Mouse (Mus musculus) A20 (cell line): ENCODE results near the gene Hid1.

Source experiments
- DNase-seq: peaks from one replicate; pipeline ENCODE4 v3.0.0-alpha.2; 2011; ENCODE audit warnings: low read depth, low spot score

Gene Hid1

DNA sequence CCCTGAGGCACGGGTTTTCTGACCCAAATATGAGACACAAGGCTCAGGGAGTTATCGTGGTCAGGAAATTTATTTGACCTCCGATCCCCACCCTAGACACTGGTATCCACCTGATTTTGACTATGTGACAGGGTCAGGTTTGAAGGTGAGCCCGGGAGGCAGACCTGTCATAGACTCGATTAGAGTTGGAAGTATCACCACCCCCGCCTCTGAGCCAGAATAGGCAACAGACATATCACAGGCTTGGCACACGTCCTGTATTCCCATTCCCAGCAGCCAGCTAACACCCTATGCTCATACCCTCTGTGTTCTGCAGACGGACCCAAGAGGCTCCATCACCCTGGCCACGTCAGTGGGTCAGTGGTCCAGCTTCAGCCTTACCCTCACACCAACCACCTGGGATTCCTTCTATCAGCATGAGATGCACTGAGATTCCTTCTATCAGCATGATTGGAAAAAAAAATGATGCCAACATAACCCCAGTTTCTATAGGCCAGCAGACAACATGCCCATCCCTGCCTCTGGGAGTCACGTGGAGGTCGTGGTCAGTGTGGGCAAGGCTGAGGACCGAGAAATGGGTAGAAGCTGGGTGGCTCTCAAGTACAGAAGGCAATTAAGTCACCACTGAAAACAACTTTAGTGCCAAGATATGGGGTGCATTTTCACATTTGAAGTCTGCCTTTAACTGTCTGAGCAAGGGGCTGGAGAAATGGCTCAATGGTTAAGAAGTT lies 7.3 kb upstream of the Hid1 start:
- DNase-seq = no peak

DNA sequence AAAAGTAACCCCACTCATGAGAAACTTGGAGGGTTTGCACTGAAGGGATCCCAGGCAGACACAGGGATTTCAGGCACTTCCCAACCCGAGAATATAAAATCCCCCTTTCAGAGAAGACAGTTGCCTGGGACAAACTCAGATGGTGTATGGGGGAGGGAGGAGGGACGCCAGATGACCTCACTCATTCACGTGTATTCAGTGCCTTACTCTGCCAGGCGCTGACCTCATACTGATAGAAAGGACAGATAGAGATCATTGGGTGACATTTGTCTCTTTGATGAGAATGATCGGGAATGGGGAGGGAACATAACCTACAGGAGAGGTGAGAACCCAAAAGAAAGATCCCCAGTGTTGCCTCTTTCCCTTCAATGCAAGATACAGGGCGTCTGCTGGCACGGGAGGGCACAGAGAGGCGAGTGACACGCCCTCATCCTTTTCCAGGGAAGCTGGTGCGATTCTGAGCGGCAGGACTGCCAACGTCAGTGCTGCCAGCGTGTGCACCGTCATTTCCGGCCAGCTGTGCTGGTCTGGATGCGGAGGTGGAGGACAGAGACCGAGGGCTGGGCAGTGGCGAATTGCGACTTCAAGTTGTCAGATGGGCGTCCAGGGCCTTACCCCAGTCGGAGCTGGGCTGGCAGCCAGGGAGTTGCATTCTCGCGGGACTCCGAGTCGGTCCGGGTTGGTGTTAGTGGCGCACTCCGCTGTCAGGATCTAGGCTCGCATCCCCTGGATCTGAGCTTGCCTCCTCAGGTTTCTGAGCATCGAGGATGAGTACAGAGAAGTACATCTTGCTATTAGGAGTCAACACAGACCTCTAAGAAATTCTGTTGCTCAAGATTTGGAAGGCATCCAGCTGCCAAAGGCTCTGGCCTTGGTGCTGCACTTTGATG lies 6.5 kb upstream of the Hid1 start:
- no peak for DNase-seq

DNA sequence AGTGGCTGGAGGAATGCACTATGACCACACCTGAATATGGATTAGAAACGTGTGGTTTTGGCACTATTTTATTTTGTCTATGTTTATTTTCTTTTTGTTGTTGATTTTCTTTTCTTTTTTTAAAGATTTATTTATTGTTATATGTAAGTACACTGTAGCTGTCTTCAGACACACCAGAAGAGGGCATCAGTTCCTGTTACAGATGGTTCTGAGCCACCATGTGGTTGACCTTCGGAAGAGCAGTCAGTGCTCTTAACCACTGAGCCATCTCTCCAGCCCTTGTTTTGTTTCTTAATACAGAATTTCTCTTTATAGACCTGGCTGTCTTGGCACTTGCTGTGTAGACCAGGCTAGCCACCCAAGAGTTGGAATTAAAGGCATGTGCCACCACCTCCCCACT lies 5.2 kb upstream of the Hid1 start:
- DNase-seq = no peak

DNA sequence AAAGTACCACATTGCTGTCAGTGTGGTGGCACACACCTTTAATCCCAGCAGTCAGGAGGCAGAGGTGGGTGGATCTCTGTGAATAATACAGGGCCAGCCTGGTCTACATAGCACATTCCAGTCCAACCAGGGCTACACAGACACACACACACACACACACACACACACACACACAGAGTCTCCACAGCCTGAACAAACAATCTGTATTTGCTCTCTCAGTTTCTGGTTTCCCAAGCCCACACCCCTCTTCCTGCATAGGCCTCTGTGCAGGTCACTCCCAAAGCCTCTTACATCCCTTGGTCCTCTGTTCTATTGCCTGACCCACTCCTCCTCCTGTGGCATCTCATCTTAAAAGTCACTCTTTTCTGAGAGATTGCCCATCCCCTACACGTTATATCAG lies 4.5 kb upstream of the Hid1 start:
- no peak for DNase-seq

DNA sequence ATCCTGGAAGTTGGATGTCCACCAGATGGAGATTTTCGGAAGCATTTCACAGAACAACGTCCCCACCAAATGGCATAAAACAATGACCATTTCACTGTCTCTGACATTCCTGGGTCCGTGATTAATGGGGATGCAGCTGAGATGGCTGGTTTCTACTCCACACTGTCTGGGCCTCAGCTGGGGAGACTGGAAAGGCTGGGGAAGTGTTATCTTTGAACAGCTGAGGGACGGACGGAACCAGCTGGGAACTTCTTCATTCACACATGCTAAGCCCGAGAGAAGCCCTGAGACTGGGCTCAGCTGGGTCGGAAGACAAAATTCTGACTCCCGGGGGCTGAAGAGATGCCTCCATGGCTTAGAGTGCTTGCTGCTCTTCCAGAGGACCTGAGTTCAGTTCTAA lies 3.8 kb upstream of the Hid1 start:
- DNase-seq = no peak

DNA sequence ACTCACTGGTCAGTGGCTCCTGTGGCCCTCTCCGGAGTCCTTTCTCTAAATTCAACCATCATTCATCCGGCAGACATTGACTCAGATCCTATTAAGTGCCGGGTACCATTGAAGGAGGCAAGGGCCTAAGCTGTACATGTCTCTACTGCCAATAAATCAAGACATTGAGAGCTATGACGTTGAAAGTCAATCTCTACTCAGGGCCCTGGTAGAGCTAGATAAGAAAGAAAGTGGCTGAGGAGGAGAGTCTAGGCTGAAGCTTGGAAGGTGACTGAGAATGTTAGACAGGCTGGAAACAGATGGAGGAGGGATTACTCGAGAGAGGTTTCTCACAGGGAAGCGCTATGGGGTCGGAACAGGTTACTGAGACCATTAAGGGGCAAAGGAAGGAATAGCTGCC lies 2.8 kb upstream of the Hid1 start:
- DNase-seq = no peak

DNA sequence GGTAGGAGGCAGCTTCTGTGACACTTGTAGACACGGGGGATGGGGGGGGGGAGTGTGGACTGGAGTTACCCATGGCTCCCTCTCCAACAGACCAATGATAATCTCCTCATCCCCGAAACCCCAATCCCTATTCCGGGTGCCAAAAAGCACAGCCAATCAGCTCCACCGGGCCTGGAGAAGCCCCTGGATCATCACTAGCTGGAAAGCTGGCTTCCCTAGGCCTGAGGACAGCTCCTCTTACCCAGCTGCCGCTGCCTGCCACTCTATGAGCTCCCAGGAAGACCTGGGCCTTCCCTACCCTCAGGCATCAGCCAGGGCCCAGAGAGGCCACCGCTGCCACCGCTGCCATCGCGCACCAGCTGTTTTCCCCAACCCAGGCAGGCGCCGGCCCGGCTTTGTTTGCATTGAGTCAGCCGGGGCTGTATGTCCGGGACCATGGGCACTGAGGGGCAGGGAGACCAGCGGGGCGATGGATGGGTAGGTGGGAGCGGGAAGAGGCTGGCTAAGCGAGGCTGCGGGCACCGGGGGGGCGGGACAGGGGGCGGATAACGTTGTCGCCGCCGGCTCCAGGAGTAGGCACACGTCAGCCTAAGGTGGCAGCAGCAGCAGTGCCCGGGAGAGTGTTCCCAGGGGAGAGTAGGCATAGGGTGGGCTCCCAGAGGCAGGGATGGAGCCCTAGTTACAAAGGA lies 706 bp downstream of the Hid1 start:
- DNase-seq = no peak

DNA sequence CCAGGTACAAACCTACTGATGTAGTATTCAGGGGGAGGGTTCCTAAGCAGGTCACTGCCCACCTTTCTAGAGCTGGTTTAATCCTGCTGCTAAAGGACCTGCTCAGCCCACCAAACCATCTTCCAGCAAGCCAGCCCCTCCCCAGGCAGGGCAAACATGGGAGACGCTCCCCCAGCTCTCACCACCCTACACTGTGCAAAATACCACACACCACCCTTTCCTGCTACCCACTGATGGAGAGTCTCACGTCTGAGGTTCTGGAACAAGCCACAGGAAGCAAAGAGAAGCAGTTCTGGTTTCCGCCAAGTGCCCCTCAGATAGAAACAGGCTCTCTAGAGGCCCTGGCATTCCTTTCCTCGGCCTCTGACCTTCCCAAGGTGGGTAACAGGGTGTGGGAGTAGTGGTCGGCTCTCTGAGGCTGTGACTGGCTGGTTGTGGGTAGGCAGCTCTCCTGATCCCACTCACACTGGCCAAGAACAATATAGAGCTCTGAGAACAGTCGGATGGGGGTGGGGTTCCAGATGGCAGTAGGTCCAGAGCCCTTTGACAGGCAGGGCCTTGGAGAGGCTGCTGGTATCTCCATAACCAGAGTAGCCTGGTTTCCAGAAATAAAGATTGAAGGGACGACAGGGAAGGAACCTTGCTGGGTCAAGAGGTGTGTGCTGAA lies 1.4 kb downstream of the Hid1 start:
- no peak for DNase-seq

DNA sequence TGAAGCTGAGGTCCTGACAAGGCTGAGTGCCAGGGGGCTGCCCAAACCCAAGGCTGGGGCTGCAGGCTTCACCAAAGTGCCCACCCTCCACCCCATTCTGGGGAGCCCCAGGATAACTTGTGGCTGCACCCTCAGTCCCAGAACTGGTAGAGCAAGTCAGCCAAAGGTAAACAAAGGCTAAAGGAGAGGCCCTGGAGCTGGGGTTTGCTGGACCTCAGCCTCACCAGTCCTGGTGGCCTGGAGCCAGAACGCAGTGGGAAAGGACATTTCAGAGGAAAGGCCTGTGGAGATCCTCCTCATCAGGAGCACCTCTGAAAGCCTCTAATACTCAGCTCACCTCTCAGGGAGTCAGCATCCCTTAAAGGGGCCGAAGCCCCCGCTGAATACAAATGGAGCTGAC lies 3.4 kb downstream of the Hid1 start:
- no peak for DNase-seq

DNA sequence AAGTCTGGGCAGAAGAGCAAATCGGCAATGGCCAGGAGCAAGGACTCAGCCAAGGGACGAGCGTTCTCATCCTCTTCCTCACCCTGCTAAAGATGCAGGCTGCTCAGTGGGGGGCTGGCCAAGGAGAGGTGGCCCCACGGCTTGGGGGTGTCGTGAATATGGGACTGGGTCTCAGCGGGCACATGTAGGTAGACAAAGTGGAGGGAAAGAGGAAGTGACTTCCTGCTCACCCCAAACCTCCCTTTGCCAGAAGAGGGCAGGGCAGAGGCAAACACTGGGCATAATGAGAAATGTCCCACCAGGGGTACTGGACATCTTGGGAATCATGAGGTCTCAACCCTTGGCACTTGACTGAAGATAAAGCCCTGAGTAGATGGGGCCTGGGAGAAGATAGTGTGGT lies 7.8 kb downstream of the Hid1 start:
- peak; percentile 63 for DNase-seq

DNA sequence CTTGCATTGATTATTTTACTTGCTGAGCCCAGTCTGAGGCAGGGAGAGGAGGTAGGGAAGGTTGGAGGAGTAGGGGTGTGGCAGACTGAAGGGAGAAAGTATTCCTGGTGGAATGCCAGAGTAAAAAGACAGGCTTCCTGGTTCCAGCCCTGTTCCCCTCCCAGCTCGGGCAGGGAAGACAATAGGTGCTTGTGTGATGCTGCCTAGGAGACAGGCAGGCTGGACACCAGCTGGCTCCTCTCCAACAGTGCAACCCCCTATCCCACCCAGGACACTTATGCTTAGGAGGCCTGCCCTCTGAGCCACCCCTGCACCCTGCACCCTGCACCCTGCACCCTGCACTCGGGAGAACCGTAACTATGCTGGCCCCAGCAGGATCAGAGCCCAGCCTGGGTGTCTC lies 8.3 kb downstream of the Hid1 start:
- no peak for DNase-seq

DNA sequence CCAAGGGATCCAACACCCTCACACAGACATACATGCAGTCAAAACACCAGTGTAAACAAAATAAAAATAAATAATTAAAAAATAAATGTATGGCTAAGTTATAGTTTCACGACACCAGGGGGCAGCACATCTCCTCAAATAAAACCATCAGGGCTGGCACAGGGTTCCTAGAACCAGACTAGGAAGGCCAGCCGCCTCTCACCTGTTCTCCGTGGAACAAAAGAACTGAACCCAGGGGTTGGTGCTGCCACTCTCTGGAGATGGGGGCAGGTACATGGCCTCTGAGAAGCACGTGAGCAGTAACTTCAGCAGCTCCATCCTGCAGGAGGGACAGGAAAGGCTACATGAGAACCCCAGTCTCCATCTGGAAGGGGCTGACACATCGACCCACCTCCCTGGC lies 9.1 kb downstream of the Hid1 start:
- peak; percentile 72 for DNase-seq

DNA sequence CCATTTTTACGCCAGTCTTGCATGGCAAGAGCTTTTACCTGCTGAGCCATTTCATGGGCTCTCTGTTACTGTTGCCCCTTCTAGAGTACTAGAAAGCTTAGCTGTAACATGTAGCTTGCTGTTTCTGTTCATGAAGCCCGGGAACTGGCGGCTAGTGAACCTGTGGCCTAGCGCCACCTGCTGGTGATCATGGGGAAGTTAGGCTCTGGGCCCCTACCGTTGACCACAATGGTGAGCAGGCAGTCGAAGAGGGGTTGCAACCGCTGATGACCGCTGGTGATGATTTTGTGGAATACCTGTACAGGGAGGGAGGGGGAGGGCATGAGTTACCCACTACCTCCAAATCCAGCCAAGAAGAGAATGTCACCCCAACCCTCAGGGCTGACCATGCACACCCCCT lies 13.4 kb downstream of the Hid1 start:
- peak; percentile 79 for DNase-seq

DNA sequence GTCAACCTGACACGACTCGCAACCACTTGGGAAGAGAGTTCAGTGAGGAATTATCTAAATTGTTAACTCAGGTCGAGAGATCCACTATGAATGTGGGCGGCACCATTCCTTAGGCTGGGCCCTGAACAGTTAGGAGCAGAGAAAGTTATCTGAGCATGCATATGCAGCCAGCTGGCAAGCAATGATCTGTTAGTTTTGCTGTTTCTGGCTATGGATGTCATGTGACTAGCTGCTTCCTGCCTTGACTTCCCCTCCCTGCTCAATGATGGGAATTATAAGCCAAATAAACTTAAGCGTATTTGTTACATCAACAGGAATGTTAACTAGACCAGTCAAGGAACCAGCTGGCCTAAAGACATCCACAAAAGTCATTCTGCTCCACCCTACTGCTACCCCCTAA lies 14.2 kb downstream of the Hid1 start:
- no peak for DNase-seq

DNA sequence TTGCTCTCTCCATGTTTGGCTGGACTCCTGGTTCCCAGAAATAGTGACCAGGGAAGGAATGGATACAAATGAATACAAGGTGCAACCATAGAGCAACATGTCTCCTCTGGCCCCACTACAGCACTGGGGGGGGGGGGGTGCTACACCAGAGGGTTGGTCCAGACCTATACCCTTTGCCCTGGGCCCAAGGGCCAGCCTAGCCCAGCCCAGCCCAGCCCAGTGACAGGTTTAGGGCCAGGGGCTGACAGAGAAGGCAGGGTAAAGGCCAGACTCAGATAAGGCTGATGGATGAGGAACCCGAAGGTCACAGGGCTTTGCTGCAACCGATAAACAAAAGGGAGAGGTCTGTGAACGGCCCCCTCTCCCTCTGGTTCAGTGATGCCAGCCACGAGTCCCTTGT lies 17.6 kb downstream of the Hid1 start:
- no peak for DNase-seq

DNA sequence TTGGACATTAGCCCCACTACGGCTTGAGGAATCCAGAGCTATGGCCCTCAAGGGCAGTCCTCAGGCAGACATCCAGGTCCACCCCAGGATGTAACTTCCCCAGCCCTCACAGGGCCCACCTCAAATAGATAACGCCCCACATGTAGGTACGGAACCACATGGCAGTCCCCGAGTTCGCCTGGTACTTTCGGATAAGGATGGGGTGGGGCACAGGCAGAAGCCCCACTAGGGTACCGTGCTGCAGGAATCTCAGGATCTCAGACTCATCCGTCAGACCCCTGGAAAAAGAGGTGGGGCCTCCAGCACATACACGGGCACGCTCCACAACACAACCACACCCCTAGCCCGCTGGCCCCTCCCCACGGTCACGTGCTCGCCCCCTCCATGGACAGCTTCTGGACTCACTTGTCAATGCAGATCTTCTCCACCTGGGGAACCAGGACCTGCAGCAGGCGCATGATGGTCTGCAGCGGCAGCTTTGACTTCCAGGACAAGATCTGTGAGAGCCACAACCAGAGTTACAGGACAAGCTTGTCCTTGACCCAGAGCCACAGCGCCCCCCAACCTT lies 18.8 kb downstream of the Hid1 start:
- DNase-seq = no peak

DNA sequence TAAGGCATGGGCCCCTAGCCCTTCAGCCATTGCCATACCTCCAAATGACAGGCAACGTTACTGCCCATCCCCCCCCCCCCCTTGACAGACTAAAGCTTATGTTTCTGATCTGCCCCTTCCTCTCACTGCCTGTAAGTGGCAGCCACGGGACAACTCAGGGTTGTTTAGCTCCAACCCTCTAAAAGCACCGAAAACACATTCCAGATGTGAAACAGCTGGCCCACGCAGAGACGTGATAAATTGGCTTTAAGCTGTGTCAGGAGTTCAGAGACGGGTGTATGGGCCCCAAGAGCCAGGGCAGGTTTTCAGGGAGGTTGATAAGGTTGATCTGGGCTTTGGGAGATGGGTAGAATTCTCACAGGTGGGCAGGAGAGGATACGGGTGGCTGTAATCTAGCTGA lies 22.0 kb downstream of the Hid1 start:
- no peak for DNase-seq

DNA sequence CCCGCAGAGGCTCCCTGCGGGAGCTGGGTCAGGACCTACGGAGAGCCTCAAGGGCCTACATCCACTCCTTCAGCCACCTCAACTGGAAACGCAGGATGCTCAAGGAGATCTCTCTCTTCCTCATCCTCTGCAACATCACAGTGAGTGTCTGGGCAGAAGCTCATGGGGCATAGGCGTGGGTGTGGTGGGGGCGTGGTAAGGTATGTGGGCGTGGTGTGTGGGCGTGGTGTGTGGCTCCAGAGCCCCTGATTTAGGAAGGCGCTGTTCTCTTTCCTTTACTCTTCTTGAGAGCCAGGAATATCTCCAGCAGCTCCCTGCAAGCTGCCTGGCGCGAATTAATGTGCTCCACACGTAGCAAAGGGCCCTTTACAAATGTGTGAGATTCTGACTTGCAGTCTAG lies 22.6 kb downstream of the Hid1 start:
- DNase-seq = peak; percentile 17

DNA sequence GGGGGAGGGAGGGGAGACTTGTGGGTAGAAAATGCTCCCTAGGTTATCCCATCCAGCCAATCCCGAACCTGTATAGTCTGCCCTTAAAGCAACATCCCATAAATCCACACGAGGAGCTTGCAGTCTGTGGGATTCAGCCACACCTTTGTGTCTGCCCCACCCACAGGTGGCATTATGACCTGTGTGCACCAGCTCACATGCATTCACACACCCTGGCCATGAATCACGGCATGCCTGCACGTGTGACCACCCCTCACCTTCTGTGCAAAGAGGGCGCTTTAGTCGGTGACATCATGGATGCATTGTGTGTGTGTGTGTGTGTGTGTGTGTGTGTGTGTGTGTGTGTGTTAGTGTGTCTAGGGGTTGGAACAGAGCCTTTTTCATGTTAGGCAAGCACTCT lies 25.7 kb downstream of the Hid1 start:
- DNase-seq = no peak

DNA sequence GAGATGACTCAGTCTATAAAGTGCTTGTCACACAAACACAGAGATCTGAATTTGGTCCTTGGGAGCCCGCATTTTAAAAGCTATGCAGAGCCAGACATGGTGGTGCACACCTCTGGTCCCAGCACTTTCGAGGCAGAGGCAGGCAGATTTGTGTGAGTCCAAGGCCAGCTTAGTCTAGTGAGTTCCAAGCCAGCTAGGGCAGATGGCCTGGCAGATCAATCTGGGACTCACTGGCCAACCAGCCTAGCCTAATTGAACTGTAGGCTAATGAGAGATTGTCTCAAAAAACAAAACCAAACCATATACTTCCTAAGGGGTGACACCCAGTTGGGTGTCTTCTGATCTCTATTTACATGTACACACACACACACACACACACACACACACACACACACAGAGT lies 26.3 kb downstream of the Hid1 start:
- DNase-seq = no peak

DNA sequence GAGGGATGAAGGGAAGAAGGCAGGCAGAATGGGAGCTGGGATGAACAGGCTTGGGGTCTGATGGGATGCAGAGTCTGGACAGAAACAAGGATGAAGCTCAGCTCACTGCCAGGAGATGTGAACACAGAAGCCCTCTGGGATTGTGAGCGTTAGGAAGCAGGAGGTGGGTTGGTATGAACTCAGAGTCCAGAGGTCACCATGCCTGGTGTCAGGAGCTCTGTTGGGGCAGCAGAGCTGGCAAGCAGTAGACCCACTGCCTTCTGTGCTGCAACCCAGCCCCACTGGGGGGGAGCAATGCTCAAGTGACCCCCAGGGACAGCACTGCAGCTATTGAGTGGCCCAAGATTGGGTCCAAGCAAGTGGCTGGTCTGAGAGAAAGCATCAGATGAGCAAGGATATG lies 29.7 kb downstream of the Hid1 start:
- no peak for DNase-seq

DNA sequence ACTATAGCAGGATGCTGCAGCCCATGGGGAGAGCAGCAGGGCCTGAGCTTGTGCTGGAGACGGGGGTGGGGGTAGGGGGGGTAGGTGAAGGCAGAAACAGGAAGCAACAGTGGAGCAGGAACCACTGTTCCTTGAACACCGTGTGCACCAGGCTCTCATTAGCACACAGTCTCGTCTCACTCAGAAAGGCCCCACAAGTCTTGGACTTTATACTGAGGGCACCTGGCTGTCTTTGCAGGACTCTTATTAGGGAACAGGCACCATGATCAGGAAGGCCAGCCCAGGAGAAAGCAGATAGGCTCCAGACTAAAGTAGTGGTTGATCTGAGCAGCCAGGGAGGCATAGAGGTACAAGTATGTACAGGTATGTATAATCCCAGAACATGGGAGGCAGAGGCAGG lies 30.2 kb downstream of the Hid1 start:
- DNase-seq = no peak
